Mouse (Mus musculus): ENCODE data around the gene Morn2. TPM values are rescaled to one million over a fixed set of nuclear protein-coding genes. Genes with fewer than 3 reads are reported as not detected.

Morn2 gene
- polyA plus RNA-seq, 1 experiment from 2014 or later: 48.5 TPM

DNA sequence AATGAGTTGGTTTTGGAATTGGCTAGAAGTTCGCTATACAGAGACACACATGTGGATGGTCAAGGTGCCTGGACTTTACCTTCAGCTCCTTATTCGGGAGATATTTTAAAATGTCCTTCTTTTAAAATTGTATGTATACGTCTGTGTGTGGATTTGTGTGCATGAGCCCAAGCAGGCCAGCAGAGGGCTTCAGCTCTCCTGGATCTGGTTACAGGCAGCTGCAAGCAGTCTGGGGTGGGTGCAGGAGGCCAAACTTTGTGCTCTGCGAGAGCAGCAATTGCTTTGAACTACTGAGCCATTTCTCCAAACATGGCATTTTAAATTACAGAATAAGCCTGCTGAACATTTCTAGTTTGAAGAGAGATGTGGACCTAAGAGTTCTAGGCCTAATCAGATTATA is 55.3 kb downstream of the Morn2 start:
- no peaks in the 10 kb centered on the region for H3K4me1 ChIP-seq (ENCODE audit: control insufficient read depth, insufficient read depth, low read length)
- no peak overlapping the region for H3K4me2 ChIP-seq (ENCODE audit: low read length)
- no peak overlapping the region for H3K4me3 ChIP-seq (replicated peaks; ENCODE audit: low read depth, low read length)
- H3K27me3 ChIP-seq (ENCODE audit: control insufficient read depth, insufficient read depth, low read length): no peaks in the 10 kb centered on the region
- no peaks in the 10 kb centered on the region for H3K9me3 ChIP-seq (ENCODE audit: control insufficient read depth, low read length)
- WGBS: 88% methylated on average over 4 of the region's 4 CpGs
- DNase-seq (peak; percentile 24), ATAC-seq (ENCODE audit: low FRiP score, low TSS enrichment) (no peak)
- H3K27ac ChIP-seq (replicated peaks; ENCODE audit: low read depth, low read length): no peak overlapping the region
- H3K36me3 ChIP-seq (ENCODE audit: control insufficient read depth, insufficient read depth, low read length): no peaks in the 10 kb centered on the region
- H3K9ac ChIP-seq (replicated peaks; ENCODE audit: low read length): no peak overlapping the region

GRCm38 (mm10) chr17:80346591-80347125 is 56.7 kb downstream of the Morn2 start:
- WGBS: 16% methylated on average over 11 of the region's 11 CpGs
- DNase-seq: no peak

More at GRCm38 (mm10) chr17:80346591-80347125, 56.7 kb downstream of the Morn2 start:
- Histone ChIP-seq H3K4me2 (ENCODE audit: low read length) (no peak overlapping the region), H3K4me3 (replicated peaks; ENCODE audit: low read depth, low read length) (no peak overlapping the region), H3K36me3 (ENCODE audit: control insufficient read depth, insufficient read depth, low read length) (no peaks in the 10 kb centered on the region), H3K27ac (replicated peaks; ENCODE audit: low read depth, low read length) (no peak overlapping the region), H3K27me3 (ENCODE audit: control insufficient read depth, insufficient read depth, low read length) (no peaks in the 10 kb centered on the region), H3K4me1 (ENCODE audit: control insufficient read depth, insufficient read depth, low read length) (no peaks in the 10 kb centered on the region), H3K9ac (replicated peaks; ENCODE audit: low read length) (no peak overlapping the region), H3K9me3 (ENCODE audit: control insufficient read depth, low read length) (no peaks in the 10 kb centered on the region)
- no peak for ATAC-seq (ENCODE audit: low FRiP score, low TSS enrichment)

Other genes with a start within 250 kb of the Morn2 start
- 68.2 and 76.7 TPM in 2 replicates for gene Hnrnpll, start 227.9 kb upstream of the Morn2 start, polyA plus RNA-seq (2014; fragmentation: Nextera tagmentation; extraction: Ambion mirVana)
- gene Galm, start 162.7 kb upstream of the Morn2 start, polyA plus RNA-seq (2014; fragmentation: Nextera tagmentation; extraction: Ambion mirVana): 0.63 and 1.6 TPM in 2 replicates
- 459 and 531 TPM in 2 replicates for gene Srsf7, start 82.9 kb upstream of the Morn2 start, polyA plus RNA-seq (2014; fragmentation: Nextera tagmentation; extraction: Ambion mirVana)
- 0.11 TPM in 1 of 2 replicates, not detected in the other for gene Ttc39d, start 82.7 kb upstream of the Morn2 start, polyA plus RNA-seq (2014; fragmentation: Nextera tagmentation; extraction: Ambion mirVana)
- 19.4 and 20.8 TPM in 2 replicates for gene Gemin6, start 65.8 kb upstream of the Morn2 start, polyA plus RNA-seq (2014; fragmentation: Nextera tagmentation; extraction: Ambion mirVana)
- 41.9 and 54.7 TPM in 2 replicates for gene Dhx57, start 273 bp downstream of the Morn2 start, polyA plus RNA-seq (2014; fragmentation: Nextera tagmentation; extraction: Ambion mirVana)
- gene Arhgef33, start 17.2 kb downstream of the Morn2 start, polyA plus RNA-seq (2014; fragmentation: Nextera tagmentation; extraction: Ambion mirVana): 2.4 and 4.4 TPM in 2 replicates
- 1.3 and 2.7 TPM in 2 replicates for gene Gm10190, start 83.3 kb downstream of the Morn2 start, polyA plus RNA-seq (2014; fragmentation: Nextera tagmentation; extraction: Ambion mirVana)
- gene Sos1, start 190.2 kb downstream of the Morn2 start, polyA plus RNA-seq (2014; fragmentation: Nextera tagmentation; extraction: Ambion mirVana): 14.1 and 14.8 TPM in 2 replicates

All from midbrain, embryonic 14.5 days (tissue).